Mouse (Mus musculus) liver, postnatal 0 days (tissue): ENCODE results near the gene Ccn5.

Experiments
- CTCF ChIP-seq: sonication (generic); IDR thresholded peaks from 2 replicates; pipeline ENCODE4 v1.5.1; 2016; ENCODE audit warnings: antibody characterized with exemption, low read depth
- EP300 ChIP-seq: IDR thresholded peaks from 2 replicates; pipeline ENCODE4 v1.6.1; 2016; ENCODE audit warnings: antibody characterized with exemption, low read depth, mild to moderate bottlenecking

DNA sequence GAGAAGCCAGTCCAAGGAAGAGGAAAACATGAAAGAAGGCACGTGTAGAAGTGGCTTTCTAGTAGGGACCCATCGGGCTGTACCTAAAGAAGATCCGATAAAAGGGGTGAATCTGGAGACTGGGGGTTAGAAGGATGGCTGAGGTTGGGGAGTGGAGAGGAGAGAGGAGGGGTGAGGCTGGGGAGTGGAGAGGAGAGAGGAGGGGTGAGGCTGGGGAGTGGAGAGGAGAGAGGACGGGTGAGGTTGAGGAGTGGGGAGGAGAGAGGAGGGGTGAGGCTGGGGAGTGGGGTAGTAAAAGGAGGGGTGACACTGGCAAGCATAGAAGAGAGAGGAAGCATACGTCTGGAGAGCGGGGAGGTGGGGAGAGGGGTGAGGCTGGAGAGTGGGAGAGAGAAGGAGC is 36.6 kb downstream of the Ccn5 start:
- TF ChIP-seq CTCF (no peak), EP300 (no peak)
